Mouse (Mus musculus) cortical plate, adult 2 months (tissue): ENCODE measurements around the gene Vps35l.

Experiments
- CTCF ChIP-seq: fragments of 200-500 bp; IDR thresholded peaks from 2 replicates; pipeline ENCODE4 v1.5.1; 2011; ENCODE audit warnings: mild to moderate bottlenecking, control low read depth, low read length; ENCODE audit not compliant: insufficient read depth; ENCODE audit errors: extremely low read depth
- POLR2A ChIP-seq: fragments of 200-500 bp; IDR thresholded peaks from 2 replicates; pipeline ENCODE4 v1.6.1; 2011; ENCODE audit warnings: mild to moderate bottlenecking, low read length, control low read depth; ENCODE audit not compliant: insufficient read depth; ENCODE audit errors: extremely low read depth

DNA sequence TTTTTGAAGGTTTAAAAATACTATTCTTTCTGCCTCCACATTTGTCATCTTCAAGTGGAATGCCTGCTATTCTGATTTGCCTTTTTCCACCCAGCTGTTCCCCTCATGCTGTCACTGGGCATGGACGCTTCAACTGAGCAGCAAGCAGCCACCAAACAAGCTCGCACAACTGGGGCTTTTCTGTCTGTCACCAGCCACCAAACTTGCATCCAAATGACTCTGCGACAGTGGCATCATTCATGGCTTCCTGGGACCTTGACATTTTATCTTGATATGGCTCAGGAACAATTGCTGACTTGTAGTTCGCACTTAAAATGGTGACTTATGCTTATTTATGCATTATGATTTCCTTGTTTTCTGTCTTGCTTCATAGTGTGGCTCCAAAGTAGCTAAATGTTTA is 144.9 kb downstream of the Vps35l start:
- TF ChIP-seq CTCF (no peak), POLR2A (no peak)
